Mouse (Mus musculus): ENCODE measurements around the gene Ankrd40. TPM values are rescaled to one million over a fixed set of nuclear protein-coding genes. Genes with fewer than 3 reads are reported as not detected.

Gene Ankrd40
- polyA plus RNA-seq, 1 experiment: 18.6 TPM

DNA sequence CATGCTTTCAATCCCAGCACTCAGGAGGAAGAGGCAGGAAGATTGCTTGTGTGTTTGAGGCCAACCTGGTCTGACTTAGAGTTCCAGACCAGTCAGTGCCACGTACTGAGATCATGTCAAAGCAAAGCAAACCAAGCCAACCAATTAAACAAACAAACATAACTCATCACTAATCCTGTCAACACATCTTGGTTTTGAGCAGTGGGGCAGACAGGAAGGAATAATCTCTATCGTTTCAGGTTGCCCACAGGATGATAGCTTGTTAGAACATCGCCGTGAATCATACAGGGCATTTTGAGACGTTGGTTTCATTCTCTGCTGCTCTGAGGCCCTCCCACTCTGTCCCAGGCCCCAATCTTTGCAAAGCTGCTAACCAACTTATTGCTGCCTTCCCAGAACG, 42.2 kb downstream of the Ankrd40 start:
- TF ChIP-seq CTCF (IDR thresholded peaks at IDR 0.05; ENCODE audit: control insufficient read depth, insufficient read depth, low read length) (no peak), POLR2A (IDR thresholded peaks at IDR 0.05; ENCODE audit: borderline replicate concordance, control insufficient read depth, low read depth, low read length) (no peak)
- WGBS: 42% methylated on average over 6 of the region's 6 CpGs
- Histone ChIP-seq H3K4me1 (ENCODE audit: control insufficient read depth, insufficient read depth, low read length) (peaks cover 12% of the 10 kb centered on the region), H3K27ac (ENCODE audit: control insufficient read depth, insufficient read depth, low read depth, low read length, poor library complexity) (peak overlapping the region; percentile 69; the same call in 1 of the 2 replicates), H3K4me3 (replicated peaks; ENCODE audit: control insufficient read depth, low read depth, low read length) (no peak overlapping the region)

DNA sequence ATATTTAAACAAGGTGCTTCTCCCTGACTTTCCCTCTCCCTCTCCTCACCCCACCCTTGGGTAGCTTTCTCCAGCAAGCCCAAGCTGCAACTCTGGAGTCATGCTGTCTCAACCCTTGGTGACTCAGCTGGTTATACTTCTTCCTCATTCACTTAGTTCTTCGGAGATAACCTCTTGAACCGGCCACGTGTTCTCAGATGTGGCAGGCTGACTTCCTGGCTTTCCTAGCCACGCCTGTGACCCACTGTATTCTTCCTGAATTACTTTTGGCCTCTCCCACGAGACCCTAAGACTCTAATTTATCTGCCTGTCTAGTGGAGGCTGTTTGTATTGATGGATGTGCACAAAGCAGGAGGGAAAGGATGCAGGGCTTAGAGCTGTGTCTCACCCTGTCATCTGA, 43.0 kb downstream of the Ankrd40 start:
- TF ChIP-seq CTCF (IDR thresholded peaks at IDR 0.05; ENCODE audit: control insufficient read depth, insufficient read depth, low read length) (no peak), POLR2A (IDR thresholded peaks at IDR 0.05; ENCODE audit: borderline replicate concordance, control insufficient read depth, low read depth, low read length) (no peak)
- no peak overlapping the region for H3K4me3 ChIP-seq (replicated peaks; ENCODE audit: control insufficient read depth, low read depth, low read length)
- 3% methylated on average over 5 of the region's 5 CpGs for WGBS
- H3K4me1 ChIP-seq (ENCODE audit: control insufficient read depth, insufficient read depth, low read length): peaks cover 12% of the 10 kb centered on the region
- H3K27ac ChIP-seq (ENCODE audit: control insufficient read depth, insufficient read depth, low read depth, low read length, poor library complexity): peak overlapping the region; percentile 69

DNA sequence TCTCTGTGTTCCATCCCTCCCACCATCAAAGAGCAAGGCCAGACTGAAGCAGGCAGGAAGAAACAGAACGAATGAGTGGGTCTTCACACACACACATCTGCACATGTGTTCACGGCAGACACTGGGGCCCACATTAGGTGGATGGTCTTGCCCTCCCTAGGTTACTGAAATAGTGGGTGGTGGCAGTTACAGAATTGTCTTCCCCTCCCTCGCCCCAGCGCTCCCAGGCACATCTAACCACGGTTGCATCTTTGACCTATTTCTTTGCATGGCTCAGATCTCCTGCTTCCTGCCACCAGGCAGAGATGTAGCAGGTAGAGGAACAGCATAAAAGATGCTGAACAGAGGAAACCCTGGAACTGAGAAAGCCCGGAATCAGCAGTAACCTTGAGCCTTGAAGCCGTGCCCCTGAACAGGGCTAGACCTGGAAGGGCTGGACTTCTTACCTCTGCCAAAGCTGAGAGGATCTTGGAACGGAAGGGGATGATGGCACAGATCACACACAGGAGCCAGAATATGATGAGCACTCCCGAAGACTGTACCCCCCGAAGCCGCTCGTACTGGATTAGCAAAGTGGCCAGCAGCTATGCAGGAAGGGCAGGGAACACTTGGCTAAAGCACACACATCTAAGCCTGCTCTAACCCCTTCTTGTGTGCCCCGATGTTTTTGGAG, 46.6 kb downstream of the Ankrd40 start:
- Histone ChIP-seq H3K4me1 (ENCODE audit: control insufficient read depth, insufficient read depth, low read length) (peaks cover 12% of the 10 kb centered on the region), H3K4me3 (replicated peaks; ENCODE audit: control insufficient read depth, low read depth, low read length) (no peak overlapping the region), H3K27ac (ENCODE audit: control insufficient read depth, insufficient read depth, low read depth, low read length, poor library complexity) (no peak overlapping the region)
- TF ChIP-seq CTCF (IDR thresholded peaks at IDR 0.05; ENCODE audit: control insufficient read depth, insufficient read depth, low read length) (no peak), POLR2A (IDR thresholded peaks at IDR 0.05; ENCODE audit: borderline replicate concordance, control insufficient read depth, low read depth, low read length) (no peak)
- WGBS: 76% methylated on average over 13 of the region's 13 CpGs

DNA sequence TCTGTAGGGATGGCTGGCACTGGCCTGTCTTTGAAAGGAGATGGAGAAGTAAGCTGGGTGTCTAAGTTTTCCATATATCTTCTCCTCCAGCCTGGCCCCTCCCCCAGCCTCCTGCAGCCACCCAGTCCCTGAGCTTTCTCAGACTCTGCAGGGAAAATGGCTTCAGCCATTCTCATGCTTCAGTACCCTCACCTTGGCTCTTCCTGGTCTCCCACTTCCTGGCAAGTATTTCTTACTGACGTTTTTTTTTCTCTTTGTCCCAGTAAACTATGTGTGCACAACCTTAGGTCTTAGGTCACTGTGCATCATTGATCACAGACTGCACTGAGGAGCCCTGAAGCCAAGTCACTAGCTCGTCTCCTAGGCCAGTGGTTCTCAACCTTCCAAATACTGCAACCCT, 51.3 kb downstream of the Ankrd40 start:
- Histone ChIP-seq H3K4me1 (ENCODE audit: control insufficient read depth, insufficient read depth, low read length) (no peaks in the 10 kb centered on the region; the same call in 1 of the 2 replicates), H3K4me3 (replicated peaks; ENCODE audit: control insufficient read depth, low read depth, low read length) (no peak overlapping the region), H3K27ac (ENCODE audit: control insufficient read depth, insufficient read depth, low read depth, low read length, poor library complexity) (no peak overlapping the region)
- WGBS: 41% methylated on average over 2 of the region's 2 CpGs
- TF ChIP-seq CTCF (IDR thresholded peaks at IDR 0.05; ENCODE audit: control insufficient read depth, insufficient read depth, low read length): no peak
- no peak for TF ChIP-seq POLR2A (IDR thresholded peaks at IDR 0.05; ENCODE audit: borderline replicate concordance, control insufficient read depth, low read depth, low read length)

DNA sequence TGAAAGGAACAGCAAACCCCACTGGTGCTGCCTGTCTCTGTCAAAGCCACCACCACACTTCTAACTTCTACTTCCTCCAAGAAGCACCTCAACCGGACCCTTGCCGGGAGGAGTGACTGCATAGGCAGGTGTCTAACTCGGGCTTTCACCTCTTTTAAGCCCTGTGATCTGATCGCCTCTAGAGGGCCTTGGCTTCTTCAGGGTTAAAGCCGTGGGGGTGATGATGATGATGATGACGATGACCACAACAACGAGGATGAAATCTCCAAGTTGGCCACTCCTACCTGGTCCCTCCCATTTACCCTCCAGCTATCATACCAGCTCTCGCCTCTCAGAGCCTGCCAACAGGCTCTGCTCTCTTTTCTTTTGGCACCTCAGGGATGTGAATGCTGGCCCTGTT, 51.9 kb downstream of the Ankrd40 start:
- no peaks in the 10 kb centered on the region; the same call in 1 of the 2 replicates for H3K4me1 ChIP-seq (ENCODE audit: control insufficient read depth, insufficient read depth, low read length)
- no peak overlapping the region for H3K27ac ChIP-seq (ENCODE audit: control insufficient read depth, insufficient read depth, low read depth, low read length, poor library complexity)
- TF ChIP-seq POLR2A (IDR thresholded peaks at IDR 0.05; ENCODE audit: borderline replicate concordance, control insufficient read depth, low read depth, low read length): no peak
- no peak for TF ChIP-seq CTCF (IDR thresholded peaks at IDR 0.05; ENCODE audit: control insufficient read depth, insufficient read depth, low read length)
- WGBS: 29% methylated on average over 8 of the region's 8 CpGs
- no peak overlapping the region for H3K4me3 ChIP-seq (replicated peaks; ENCODE audit: control insufficient read depth, low read depth, low read length)

DNA sequence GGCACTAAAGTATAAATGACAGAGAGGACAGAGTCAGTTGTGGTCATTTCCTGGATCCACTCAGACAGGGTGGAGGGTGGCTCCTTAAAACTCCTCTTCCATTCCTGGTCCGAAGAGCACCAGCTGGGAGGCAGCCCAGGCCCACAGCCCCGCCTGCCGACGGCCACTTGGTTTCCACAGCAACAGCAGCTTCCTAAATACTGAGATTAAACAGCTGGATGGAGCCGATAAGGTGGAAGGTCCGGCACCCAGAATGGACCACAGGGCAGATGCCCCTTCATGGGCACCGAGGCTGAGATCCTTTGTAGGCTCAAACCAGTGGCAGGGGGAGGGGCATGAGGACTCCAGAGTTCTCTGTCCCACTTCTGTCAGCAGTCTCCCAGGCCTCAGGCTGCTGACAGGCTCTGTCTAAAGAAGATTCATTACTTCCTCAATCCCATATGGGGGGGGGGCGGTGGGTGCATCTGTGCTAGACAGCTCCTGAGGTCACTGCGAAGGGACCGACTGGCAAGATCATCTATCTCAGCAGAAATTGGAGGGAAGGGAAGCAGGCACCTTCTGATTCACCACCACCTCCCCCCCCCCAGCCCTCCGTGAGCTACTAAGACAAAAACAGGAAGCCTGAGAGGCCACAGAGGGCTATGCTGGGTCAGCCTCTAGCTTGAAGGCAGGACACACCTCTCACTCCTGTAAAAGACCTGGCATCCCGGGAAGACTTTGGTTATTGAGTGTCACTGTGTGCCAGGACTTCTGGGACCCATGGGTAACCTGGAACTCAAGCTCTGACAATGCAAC, 58.4 kb downstream of the Ankrd40 start:
- H3K4me1 ChIP-seq (ENCODE audit: control insufficient read depth, insufficient read depth, low read length): peaks cover 1% of the 10 kb centered on the region; the same call in 1 of the 2 replicates
- 2% methylated on average over 12 of the region's 12 CpGs for WGBS
- peak overlapping the region; percentile 69 for H3K27ac ChIP-seq (ENCODE audit: control insufficient read depth, insufficient read depth, low read depth, low read length, poor library complexity)
- peak; percentile 0; the same call in 1 of the 2 replicates for TF ChIP-seq CTCF (IDR thresholded peaks at IDR 0.05; ENCODE audit: control insufficient read depth, insufficient read depth, low read length)
- TF ChIP-seq POLR2A (IDR thresholded peaks at IDR 0.05; ENCODE audit: borderline replicate concordance, control insufficient read depth, low read depth, low read length): no peak
- H3K4me3 ChIP-seq (replicated peaks; ENCODE audit: control insufficient read depth, low read depth, low read length): no peak overlapping the region

DNA sequence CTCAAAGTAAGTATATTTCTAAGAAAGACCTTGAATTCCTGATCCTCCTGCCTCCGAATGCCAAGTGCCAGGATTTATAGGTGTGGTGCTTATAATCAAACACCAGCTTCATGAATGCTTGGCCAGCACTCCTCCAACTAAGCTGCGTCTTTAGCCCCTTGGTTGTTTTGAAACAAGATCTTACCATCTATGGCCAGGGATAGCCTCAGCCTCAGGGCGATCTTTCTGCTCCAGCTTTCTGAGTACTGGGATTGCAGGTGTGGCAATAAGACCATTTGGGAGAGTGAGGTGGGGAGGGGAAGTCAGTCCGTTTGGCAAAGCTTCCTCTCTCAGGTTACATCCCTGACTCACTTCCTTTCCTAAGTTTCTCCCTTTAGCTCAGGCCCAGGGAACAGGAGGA, 60.0 kb downstream of the Ankrd40 start:
- TF ChIP-seq POLR2A (IDR thresholded peaks at IDR 0.05; ENCODE audit: borderline replicate concordance, control insufficient read depth, low read depth, low read length) (no peak), CTCF (IDR thresholded peaks at IDR 0.05; ENCODE audit: control insufficient read depth, insufficient read depth, low read length) (no peak)
- 58% methylated on average over 4 of the region's 4 CpGs for WGBS
- no peak overlapping the region for H3K27ac ChIP-seq (ENCODE audit: control insufficient read depth, insufficient read depth, low read depth, low read length, poor library complexity)
- no peak overlapping the region for H3K4me3 ChIP-seq (replicated peaks; ENCODE audit: control insufficient read depth, low read depth, low read length)
- H3K4me1 ChIP-seq (ENCODE audit: control insufficient read depth, insufficient read depth, low read length): peaks cover 1% of the 10 kb centered on the region; the same call in 1 of the 2 replicates

DNA sequence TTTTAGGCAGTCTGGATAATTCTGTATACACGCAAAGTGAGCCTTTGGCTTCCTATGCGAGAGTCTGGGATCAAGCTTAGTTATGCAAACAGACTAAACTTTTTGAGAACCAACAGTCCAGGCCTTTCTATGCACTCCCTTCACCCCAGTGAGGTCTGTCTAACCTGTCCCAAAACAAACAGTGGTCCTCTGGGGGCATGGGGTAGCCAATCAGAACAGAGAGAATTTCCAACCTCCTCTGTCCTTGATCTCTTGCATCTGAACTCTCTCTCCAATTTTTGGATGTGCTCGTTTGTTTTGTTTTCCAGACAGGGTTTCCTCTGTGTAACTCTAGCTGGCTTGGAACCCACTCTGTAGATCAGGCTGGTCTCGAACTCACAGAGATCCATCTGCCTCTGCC, 61.2 kb downstream of the Ankrd40 start:
- WGBS: 77% methylated on average over 4 of the region's 4 CpGs
- no peak overlapping the region for H3K27ac ChIP-seq (ENCODE audit: control insufficient read depth, insufficient read depth, low read depth, low read length, poor library complexity)
- TF ChIP-seq POLR2A (IDR thresholded peaks at IDR 0.05; ENCODE audit: borderline replicate concordance, control insufficient read depth, low read depth, low read length) (no peak), CTCF (IDR thresholded peaks at IDR 0.05; ENCODE audit: control insufficient read depth, insufficient read depth, low read length) (no peak)

More for the DNA sequence above, 61.2 kb downstream of the Ankrd40 start:
- H3K4me1 ChIP-seq (ENCODE audit: control insufficient read depth, insufficient read depth, low read length): peaks cover 1% of the 10 kb centered on the region; the same call in 1 of the 2 replicates
- no peak overlapping the region for H3K4me3 ChIP-seq (replicated peaks; ENCODE audit: control insufficient read depth, low read depth, low read length)

Measured in bone marrow, adult 2 months (tissue).